18 mouse cellular contexts compared by ENCODE assay signal in genomic region chr14:122012814-122013213, GRCm38 (mm10). TPM values are rescaled to one million over a fixed set of nuclear protein-coding genes. Genes with fewer than 3 reads are reported as not detected.
DNase-seq lines count a peak whose midpoint lies in the region; TF ChIP-seq lines count a peak whose summit lies in the region.
"Had no signal": no experiment of that assay in that cellular context is flagged by ENCODE, and none has a peak within 500 bp of the region (broad histone marks: within the 10 kb centered on the region; RNA-seq: fewer than 3 reads in every experiment).

No protein-coding gene starts in this region.

- H3K4me3 ChIP-seq in E14TG2a.4 (replicated peaks; ENCODE audit: low read length), result peak overlapping the region; percentile 29; the same call in 1 of the 2 replicates
- H3K4me3 ChIP-seq in brown adipose tissue, adult 24 weeks (ENCODE audit: insufficient read depth, low read depth, low read length), result no peak overlapping the region
- H3K4me3 ChIP-seq: forebrain, embryonic 15.5 days; heart, embryonic 10.5 days had no signal

- DNase-seq in kidney, postnatal 10 days, result peak; percentile 35
- DNase-seq in kidney, adult 18-20 months, result no peak
- peak; percentile 66 to 72 for DNase-seq in spleen, postnatal 36 days (ENCODE audit: low spot score in 2 of 2)
- no peak for DNase-seq in embryo, embryonic 11 days
- no peak for DNase-seq in gastrocnemius, postnatal 25 days
- DNase-seq: cerebellum, adult 2 months; right cerebral cortex, adult 18-20 months had no signal

- H3K4me1 ChIP-seq in E14TG2a.4 (replicated peaks; ENCODE audit: low read depth, low read length), result peaks cover 23% of the 10 kb centered on the region
- no peaks in the 10 kb centered on the region for H3K4me1 ChIP-seq in brown adipose tissue, adult 24 weeks (ENCODE audit: control insufficient read depth, insufficient read depth, insufficient read length, low read length)
- H3K4me1 ChIP-seq: forebrain, embryonic 15.5 days had no signal

- no peak for TF ChIP-seq CTCF in E14TG2a.4 (conservative IDR thresholded peaks at IDR 0.05; ENCODE audit: low read length)

- 0 out of 2 replicates have a peak overlapping the region, but pooled peaks have one; percentile 8 for H3K27ac ChIP-seq in brown adipose tissue, adult 24 weeks (replicated peaks; ENCODE audit: low read depth, low read length)
- H3K27ac ChIP-seq: forebrain, embryonic 15.5 days; heart, embryonic 10.5 days; stomach, postnatal 0 days had no signal

- no peaks in the 10 kb centered on the region for H3K27me3 ChIP-seq in E14TG2a.4 (ENCODE audit: insufficient read depth, low read length)
- H3K27me3 ChIP-seq: forebrain, embryonic 15.5 days; megakaryocyte, embryonic 14.5 days had no signal

- no peaks in the 10 kb centered on the region for H3K9me3 ChIP-seq in E14TG2a.4 (ENCODE audit: low read length)
- H3K9me3 ChIP-seq: forebrain, embryonic 15.5 days; heart, embryonic 10.5 days; megakaryocyte, embryonic 14.5 days had no signal

- peaks cover 50% of the 10 kb centered on the region for H3K36me3 ChIP-seq in E14TG2a.4 (ENCODE audit: insufficient read depth, low read length)

RNA-seq across cellular contexts. Expression of gene Timm8a2, which starts 21.7 kb away (rescaled TPM):
- not detected in 2 replicates for polyA plus RNA-seq in brown adipose tissue, adult 24 weeks (2012; ENCODE audit: insufficient read depth, insufficient read length, missing spikeins)
- not detected for total RNA-seq in gastrocnemius, postnatal 25 days (2021)
- total RNA-seq: gastrocnemius, adult 8-10 months; hematopoietic stem cell, adult 5-6 weeks had no signal
- polyA plus RNA-seq: activated CD4-positive, CD25-positive, alpha-beta regulatory T cell, adult 4 months; forebrain, embryonic 15.5 days; heart, embryonic 10.5 days; intestine, embryonic 14.5 days; lung, embryonic 14.5 days; stomach, postnatal 0 days had no signal

RNA-seq across cellular contexts. Expression of gene Gpr183, which starts 47.8 kb away (rescaled TPM):
- 1.3 TPM in 2 replicates for polyA plus RNA-seq in brown adipose tissue, adult 24 weeks (2012; ENCODE audit: insufficient read depth, insufficient read length, missing spikeins)
- under 1 TPM; 0.38 to 0.43 TPM for total RNA-seq in gastrocnemius, postnatal 25 days (2021)

Comparison
In these comparisons a context has a peak if more than half of its experiments do, and no peak if none do; other contexts are left out.
1. DNase-seq: peak in kidney, postnatal 10 days (single experiment) and spleen, postnatal 36 days (2 of 2); none in kidney, adult 18-20 months (single experiment), embryo, embryonic 11 days (single experiment) and gastrocnemius, postnatal 25 days (single experiment).